Comparison of ENCODE assay signal across 27 mouse cellular contexts in genomic region chr10:94294437-94294836, GRCm38 (mm10). TPM values are rescaled to one million over a fixed set of nuclear protein-coding genes. Genes with fewer than 3 reads are reported as not detected.
DNase-seq lines count a peak whose midpoint lies in the region; ATAC-seq lines count a peak whose summit lies in the region.
"Had no signal": no experiment of that assay in that cellular context is flagged by ENCODE, and none has a peak within 500 bp of the region (broad histone marks: within the 10 kb centered on the region; RNA-seq: fewer than 3 reads in every experiment).

No protein-coding gene starts in this region.

- ATAC-seq in hindbrain, embryonic 13.5 days (ENCODE audit: low FRiP score): no peak
- no peak for ATAC-seq in midbrain, embryonic 12.5 days (ENCODE audit: low FRiP score, low read depth)
- no peak for ATAC-seq in neural tube, embryonic 15.5 days (ENCODE audit: low FRiP score)
- ATAC-seq: inflammation-experienced regulatory T-cells, adult 6 months; liver, postnatal 0 days had no signal

- peaks cover 27% of the 10 kb centered on the region for H3K4me1 ChIP-seq in hindbrain, embryonic 13.5 days (replicated peaks)
- peaks cover 22% of the 10 kb centered on the region for H3K4me1 ChIP-seq in midbrain, embryonic 12.5 days
- peaks cover 26% of the 10 kb centered on the region for H3K4me1 ChIP-seq in neural tube, embryonic 15.5 days
- H3K4me1 ChIP-seq: embryonic facial prominence, embryonic 15.5 days; heart, embryonic 10.5 days had no signal

- H3K9ac ChIP-seq in hindbrain, embryonic 13.5 days: no peak overlapping the region
- H3K9ac ChIP-seq in midbrain, embryonic 12.5 days (replicated peaks): no peak overlapping the region
- H3K9ac ChIP-seq in neural tube, embryonic 15.5 days (replicated peaks): no peak overlapping the region
- H3K9ac ChIP-seq: embryonic facial prominence, embryonic 15.5 days; liver, postnatal 0 days had no signal

- DNase-seq in heart, adult 11 months: peak; percentile 16
- DNase-seq in heart, postnatal 25 days (ENCODE audit: low spot score): no peak
- DNase-seq in frontal cortex, adult 2 months (ENCODE audit: extremely low spot score in 1 of 2, low spot score in 1 of 2): no peak
- DNase-seq in c-Kit-positive CD71-positive TER-119-positive erythroid progenitor cells, embryonic 14.5 days (ENCODE audit: low spot score): no peak
- no peak for DNase-seq in heart, postnatal 4 days
- DNase-seq: adrenal gland, postnatal 25 days; gastrocnemius, postnatal 25 days; kidney, postnatal 36 days; liver, postnatal 0 days; lung, postnatal 10 days; right cerebral cortex, postnatal 25 days had no signal

- H3K36me3 ChIP-seq in hindbrain, embryonic 13.5 days: no peaks in the 10 kb centered on the region
- no peaks in the 10 kb centered on the region for H3K36me3 ChIP-seq in midbrain, embryonic 12.5 days
- H3K36me3 ChIP-seq in neural tube, embryonic 15.5 days: no peaks in the 10 kb centered on the region
- H3K36me3 ChIP-seq: embryonic facial prominence, embryonic 15.5 days; G1E; heart, embryonic 10.5 days; limb, embryonic 10.5 days had no signal

- H3K4me3 ChIP-seq in hindbrain, embryonic 13.5 days: no peak overlapping the region
- H3K4me3 ChIP-seq in midbrain, embryonic 12.5 days: no peak overlapping the region
- no peak overlapping the region for H3K4me3 ChIP-seq in neural tube, embryonic 15.5 days (replicated peaks)
- H3K4me3 ChIP-seq: embryonic facial prominence, embryonic 15.5 days; heart, embryonic 10.5 days; limb, embryonic 10.5 days had no signal

- H3K4me2 ChIP-seq in hindbrain, embryonic 13.5 days: no peak overlapping the region
- H3K4me2 ChIP-seq in midbrain, embryonic 12.5 days (replicated peaks): no peak overlapping the region
- H3K4me2 ChIP-seq in neural tube, embryonic 15.5 days: no peak overlapping the region
- H3K4me2 ChIP-seq: embryonic facial prominence, embryonic 15.5 days had no signal

- H3K9me3 ChIP-seq in hindbrain, embryonic 13.5 days: no peaks in the 10 kb centered on the region
- H3K9me3 ChIP-seq in midbrain, embryonic 12.5 days: no peaks in the 10 kb centered on the region
- no peaks in the 10 kb centered on the region for H3K9me3 ChIP-seq in neural tube, embryonic 15.5 days (replicated peaks)
- H3K9me3 ChIP-seq: embryonic facial prominence, embryonic 15.5 days; G1E; heart, embryonic 10.5 days; limb, embryonic 10.5 days had no signal

- WGBS in hindbrain, embryonic 13.5 days: 79% methylated on average over 5 of the region's 5 CpGs
- 71% methylated on average over 5 of the region's 5 CpGs for WGBS in midbrain, embryonic 12.5 days
- WGBS in neural tube, embryonic 15.5 days: 81% methylated on average over 5 of the region's 5 CpGs

- intact Hi-C loops in heart, postnatal 25 days (cut with DNase I): no loop called here

- peak overlapping the region; percentile 82 for H3K27ac ChIP-seq in hindbrain, embryonic 13.5 days
- peak overlapping the region; percentile 80 for H3K27ac ChIP-seq in midbrain, embryonic 12.5 days (replicated peaks)
- peak overlapping the region; percentile 64 for H3K27ac ChIP-seq in neural tube, embryonic 15.5 days (replicated peaks)
- H3K27ac ChIP-seq: embryonic facial prominence, embryonic 15.5 days; heart, embryonic 10.5 days; limb, embryonic 10.5 days had no signal

- H3K27me3 ChIP-seq in hindbrain, embryonic 13.5 days: no peaks in the 10 kb centered on the region
- no peaks in the 10 kb centered on the region for H3K27me3 ChIP-seq in midbrain, embryonic 12.5 days
- H3K27me3 ChIP-seq in neural tube, embryonic 15.5 days (replicated peaks): no peaks in the 10 kb centered on the region
- H3K27me3 ChIP-seq: embryonic facial prominence, embryonic 15.5 days had no signal

RNA-seq across cellular contexts. Expression of gene Gm4792, which starts 4.1 kb away (rescaled TPM):
- total RNA-seq in heart, postnatal 25 days (2021): not detected
- polyA plus RNA-seq in hindbrain, embryonic 13.5 days (2015; fragmentation: Nextera tagmentation; extraction: Ambion mirVana): 0.35 and 0.45 TPM in 2 replicates
- polyA plus RNA-seq in midbrain, embryonic 12.5 days (2016; fragmentation: Nextera tagmentation; extraction: Ambion mirVana): 0.48 TPM in 1 of 2 replicates, not detected in the other
- polyA plus RNA-seq in neural tube, embryonic 15.5 days (2015; fragmentation: Nextera tagmentation; extraction: Ambion mirVana): 0.20 and 0.24 TPM in 2 replicates
- polyA plus RNA-seq in frontal cortex, adult 2 months (2012; rRNA removed): not detected in 2 replicates
- total RNA-seq in heart, postnatal 4 days (2021): not detected
- total RNA-seq: adrenal gland, postnatal 25 days; G1E; gastrocnemius, postnatal 25 days; left cerebral cortex, adult 8-10 months; liver, adult 2 months; megakaryocyte progenitor cell, adult 5-6 weeks; neutrophil, adult 5-6 weeks had no signal
- polyA plus RNA-seq: embryonic facial prominence, embryonic 15.5 days; G1E; heart, embryonic 10.5 days; heart, postnatal 0 days; inflammation-experienced regulatory T-cells, adult 6 months; kidney, embryonic 14.5 days; limb, embryonic 10.5 days; liver, adult 2 months; liver, postnatal 0 days; spleen, adult 2 months; stomach, embryonic 14.5 days had no signal

RNA-seq across cellular contexts. Expression of gene Tmcc3, which starts 17.3 kb away (rescaled TPM):
- total RNA-seq in heart, postnatal 25 days (2021): 10 to 100 TPM; 24.6 to 34.6 TPM
- 7.5 and 8.3 TPM in 2 replicates for polyA plus RNA-seq in hindbrain, embryonic 13.5 days (2015; fragmentation: Nextera tagmentation; extraction: Ambion mirVana)
- 4.8 and 5.4 TPM in 2 replicates for polyA plus RNA-seq in midbrain, embryonic 12.5 days (2016; fragmentation: Nextera tagmentation; extraction: Ambion mirVana)
- polyA plus RNA-seq in neural tube, embryonic 15.5 days (2015; fragmentation: Nextera tagmentation; extraction: Ambion mirVana): 17.6 and 18.4 TPM in 2 replicates
- polyA plus RNA-seq in frontal cortex, adult 2 months (2012; rRNA removed): 18.1 and 18.9 TPM in 2 replicates
- total RNA-seq in heart, postnatal 4 days (2021): 10 to 100 TPM; 23.8 to 25.0 TPM
